Mouse (Mus musculus) 3134 (cell line): ENCODE measurements around the gene Dnal1.

Experiments used
- DNase-seq: peaks from one replicate; pipeline ENCODE4 v3.0.0-alpha.2; 2011; ENCODE audit warnings: low spot score; ENCODE audit not compliant: insufficient read length; ENCODE audit errors: extremely low read depth

Dnal1 gene

GRCm38 (mm10) chr12:84161116-84161515 lies 47.0 kb downstream of the Dnal1 start:
- DNase-seq, result no peak

- DNase-seq, result no peak
These were observed 47.7 kb downstream of the Dnal1 start for GRCm38 (mm10) chr12:84161616-84162433.

GRCm38 (mm10) chr12:84163133-84163532 lies 49.0 kb downstream of the Dnal1 start:
- DNase-seq, result no peak

- DNase-seq, result no peak
These were observed 49.5 kb downstream of the Dnal1 start for GRCm38 (mm10) chr12:84163586-84164110.

GRCm38 (mm10) chr12:84165631-84166373 lies 51.6 kb downstream of the Dnal1 start:
- DNase-seq, result no peak

GRCm38 (mm10) chr12:84170610-84171009 lies 56.4 kb downstream of the Dnal1 start:
- no peak for DNase-seq

GRCm38 (mm10) chr12:84172216-84172615 lies 58.0 kb downstream of the Dnal1 start:
- no peak for DNase-seq

GRCm38 (mm10) chr12:84172862-84173261 lies 58.7 kb downstream of the Dnal1 start:
- no peak for DNase-seq

- no peak for DNase-seq
These were observed 59.2 kb downstream of the Dnal1 start for GRCm38 (mm10) chr12:84173309-84173915.

GRCm38 (mm10) chr12:84174190-84174811 lies 60.1 kb downstream of the Dnal1 start:
- DNase-seq, result no peak

GRCm38 (mm10) chr12:84174871-84175270 lies 60.7 kb downstream of the Dnal1 start:
- DNase-seq, result no peak

GRCm38 (mm10) chr12:84175659-84176061 lies 61.5 kb downstream of the Dnal1 start:
- DNase-seq, result peak; percentile 85

GRCm38 (mm10) chr12:84176126-84176769 lies 62.1 kb downstream of the Dnal1 start:
- peak; percentile 61 for DNase-seq

GRCm38 (mm10) chr12:84176886-84177765 lies 63.0 kb downstream of the Dnal1 start:
- DNase-seq, result no peak

GRCm38 (mm10) chr12:84178052-84178451 lies 63.9 kb downstream of the Dnal1 start:
- DNase-seq, result no peak

GRCm38 (mm10) chr12:84178652-84179445 lies 64.7 kb downstream of the Dnal1 start:
- DNase-seq, result no peak

- no peak for DNase-seq
These were observed 65.9 kb downstream of the Dnal1 start for GRCm38 (mm10) chr12:84180090-84180489.

GRCm38 (mm10) chr12:84180701-84181435 lies 66.7 kb downstream of the Dnal1 start:
- DNase-seq, result peak; percentile 75
